Mouse (Mus musculus) limb, embryonic 12.5 days (tissue): ENCODE data around the gene Tas2r143. TPM values are rescaled to one million over a fixed set of nuclear protein-coding genes. Genes with fewer than 3 reads are reported as not detected.

Experiments used
- ATAC-seq: fragments of 200-750 bp; cut with Nextera tagmentation; 2 replicates; pipeline ENCODE4 v1.8.0; 2017; ENCODE audit warnings: low read depth, moderate TSS enrichment; ENCODE audit not compliant: insufficient number of reproducible peaks, insufficient read depth, low FRiP score, low TSS enrichment
- H3K27ac ChIP-seq: fragments of 300-500 bp; sonication (generic); 2 replicates; pipeline ENCODE4 v1.5.1; 2016; ENCODE audit warnings: mild to moderate bottlenecking, moderate library complexity
- H3K27me3 ChIP-seq: fragments of 300-500 bp; sonication (generic); 2 replicates; pipeline ENCODE4 v1.6.1; 2016; ENCODE audit warnings: mild to moderate bottlenecking, moderate library complexity
- H3K36me3 ChIP-seq: fragments of 300-500 bp; sonication (generic); 2 replicates; pipeline ENCODE4 v1.6.1; 2016; ENCODE audit warnings: mild to moderate bottlenecking, moderate library complexity
- H3K4me1 ChIP-seq: fragments of 300-500 bp; sonication (generic); replicated peaks from 2 replicates; pipeline ENCODE4 v1.6.1; 2016
- H3K4me2 ChIP-seq: fragments of 300-500 bp; sonication (generic); 2 replicates; pipeline ENCODE4 v1.6.1; 2016; ENCODE audit warnings: mild to moderate bottlenecking, moderate library complexity
- H3K4me3 ChIP-seq: fragments of 300-500 bp; sonication (generic); replicated peaks from 2 replicates; pipeline ENCODE4 v1.5.1; 2016; ENCODE audit warnings: mild to moderate bottlenecking
- H3K9ac ChIP-seq: fragments of 300-500 bp; sonication (generic); replicated peaks from 2 replicates; pipeline ENCODE4 v1.6.1; 2016; ENCODE audit warnings: mild to moderate bottlenecking, moderate library complexity
- H3K9me3 ChIP-seq: fragments of 300-500 bp; sonication (generic); 2 replicates; pipeline ENCODE4 v1.6.1; 2016; ENCODE audit warnings: mild to moderate bottlenecking, moderate library complexity
- WGBS: fragments of 180-500 bp; shearing (Covaris S2); methylation state at CpG from one replicate; pipeline ENCODE4 v1.1.7; 2016; 5-methylcytosine and 5-hydroxymethylcytosine counted together
- polyA plus RNA-seq: library from polyadenylated mRNA; unstranded; fragments of >200 nt; fragmentation: Nextera tagmentation; extraction: Ambion mirVana; gene quantifications from 2 replicates; pipeline ENCODE4 v1.2.1, GENCODE M21; 2016

Gene Tas2r143
- polyA plus RNA-seq, 1 experiment from 2014 or later, result not detected

GRCm38 (mm10) chr6:42405134-42405533 lies 5.1 kb downstream of the Tas2r143 start, which contains the start of gene Tas2r135:
TSS of gene Tas2r135 (plus strand) at chr6:42405434.
- Histone ChIP-seq H3K27ac (no peak within 1 kb of the TSS), H3K36me3 (no peaks in the 10 kb centered on the region), H3K9me3 (no peaks in the 10 kb centered on the region), H3K4me2 (no peak within 1 kb of the TSS), H3K27me3 (no peaks in the 10 kb centered on the region), H3K4me1 (no peaks in the 10 kb centered on the region), H3K9ac (no peak within 1 kb of the TSS), H3K4me3 (no peak within 1 kb of the TSS)
- WGBS, result 79% methylated on average over 2 of the region's 2 CpGs
- no peak for ATAC-seq

- H3K4me2 ChIP-seq, result no peak overlapping the region
- H3K9me3 ChIP-seq, result no peaks in the 10 kb centered on the region
- H3K9ac ChIP-seq, result no peak overlapping the region
- H3K27me3 ChIP-seq, result no peaks in the 10 kb centered on the region
- no peak overlapping the region for H3K4me3 ChIP-seq
- no peaks in the 10 kb centered on the region for H3K4me1 ChIP-seq
- 94% methylated on average over 2 of the region's 2 CpGs for WGBS
- no peaks in the 10 kb centered on the region for H3K36me3 ChIP-seq
- no peak for ATAC-seq
- H3K27ac ChIP-seq, result no peak overlapping the region
Measured at GRCm38 (mm10) chr6:42419443-42419842, 19.4 kb downstream of the Tas2r143 start.

GRCm38 (mm10) chr6:42421439-42421838 lies 21.4 kb downstream of the Tas2r143 start:
- Histone ChIP-seq H3K36me3 (no peaks in the 10 kb centered on the region), H3K4me2 (no peak overlapping the region), H3K4me3 (no peak overlapping the region), H3K27me3 (no peaks in the 10 kb centered on the region), H3K9ac (no peak overlapping the region), H3K4me1 (no peaks in the 10 kb centered on the region), H3K27ac (no peak overlapping the region), H3K9me3 (no peaks in the 10 kb centered on the region)
- ATAC-seq, result no peak
- WGBS, result 77% methylated on average over 2 of the region's 2 CpGs

GRCm38 (mm10) chr6:42424472-42424871 lies 24.4 kb downstream of the Tas2r143 start:
- Histone ChIP-seq H3K4me1 (no peaks in the 10 kb centered on the region), H3K9me3 (no peaks in the 10 kb centered on the region), H3K4me2 (no peak overlapping the region), H3K4me3 (no peak overlapping the region), H3K27ac (no peak overlapping the region), H3K9ac (no peak overlapping the region), H3K36me3 (no peaks in the 10 kb centered on the region), H3K27me3 (no peaks in the 10 kb centered on the region)
- 90% methylated on average over 3 of the region's 3 CpGs for whole genome bisulfite sequencing
- no peak for ATAC-seq

- Histone ChIP-seq H3K27me3 (no peaks in the 10 kb centered on the region), H3K36me3 (no peaks in the 10 kb centered on the region), H3K4me3 (no peak overlapping the region), H3K4me2 (no peak overlapping the region), H3K9ac (no peak overlapping the region), H3K9me3 (no peaks in the 10 kb centered on the region), H3K4me1 (no peaks in the 10 kb centered on the region), H3K27ac (no peak overlapping the region)
- ATAC-seq, result no peak
- 81% methylated on average over 4 of the region's 4 CpGs for WGBS
Measured at GRCm38 (mm10) chr6:42426337-42426736, 26.3 kb downstream of the Tas2r143 start.

- 71% methylated on average over 2 of the region's 2 CpGs for WGBS
- no peak for ATAC-seq
Measured at GRCm38 (mm10) chr6:42433554-42433953, 33.5 kb downstream of the Tas2r143 start.

GRCm38 (mm10) chr6:42434446-42434845 lies 34.4 kb downstream of the Tas2r143 start, which contains the start of gene Tas2r126:
TSS of gene Tas2r126 (plus strand) at chr6:42434535.
- WGBS, result 82% methylated on average over 6 of the region's 6 CpGs
- Histone ChIP-seq H3K4me3 (no peak within 1 kb of the TSS), H3K9me3 (no peaks in the 10 kb centered on the region), H3K4me2 (no peak within 1 kb of the TSS), H3K27me3 (no peaks in the 10 kb centered on the region), H3K36me3 (no peaks in the 10 kb centered on the region), H3K9ac (no peak within 1 kb of the TSS), H3K27ac (no peak within 1 kb of the TSS), H3K4me1 (no peaks in the 10 kb centered on the region)
- no peak for ATAC-seq

More at GRCm38 (mm10) chr6:42433554-42433953, 33.5 kb downstream of the Tas2r143 start:
- Histone ChIP-seq H3K4me1 (no peaks in the 10 kb centered on the region), H3K27me3 (no peaks in the 10 kb centered on the region), H3K9ac (no peak overlapping the region), H3K4me2 (no peak overlapping the region), H3K36me3 (no peaks in the 10 kb centered on the region), H3K27ac (no peak overlapping the region), H3K9me3 (no peaks in the 10 kb centered on the region), H3K4me3 (no peak overlapping the region)

GRCm38 (mm10) chr6:42435490-42435889 lies 35.5 kb downstream of the Tas2r143 start:
- Histone ChIP-seq H3K27ac (no peak overlapping the region), H3K27me3 (no peaks in the 10 kb centered on the region), H3K9me3 (no peaks in the 10 kb centered on the region), H3K36me3 (no peaks in the 10 kb centered on the region), H3K9ac (no peak overlapping the region), H3K4me2 (no peak overlapping the region), H3K4me3 (no peak overlapping the region), H3K4me1 (no peaks in the 10 kb centered on the region)
- ATAC-seq, result no peak
- WGBS, result 68% methylated on average over 2 of the region's 2 CpGs

- no peaks in the 10 kb centered on the region for H3K9me3 ChIP-seq
- H3K4me2 ChIP-seq, result no peak overlapping the region
- WGBS, result 75% methylated on average over 2 of the region's 2 CpGs
- H3K4me3 ChIP-seq, result no peak overlapping the region
- H3K36me3 ChIP-seq, result no peaks in the 10 kb centered on the region
- H3K27ac ChIP-seq, result no peak overlapping the region
- no peaks in the 10 kb centered on the region for H3K27me3 ChIP-seq
- H3K9ac ChIP-seq, result no peak overlapping the region
- ATAC-seq, result no peak
- H3K4me1 ChIP-seq, result no peaks in the 10 kb centered on the region
Measured at GRCm38 (mm10) chr6:42441395-42441794, 41.4 kb downstream of the Tas2r143 start.

GRCm38 (mm10) chr6:42444491-42444890 lies 44.5 kb downstream of the Tas2r143 start:
- no peak overlapping the region for H3K4me2 ChIP-seq
- no peak overlapping the region for H3K4me3 ChIP-seq
- no peaks in the 10 kb centered on the region for H3K36me3 ChIP-seq
- H3K9ac ChIP-seq, result no peak overlapping the region
- no peaks in the 10 kb centered on the region for H3K27me3 ChIP-seq
- no peaks in the 10 kb centered on the region for H3K9me3 ChIP-seq
- 84% methylated on average over 2 of the region's 2 CpGs for WGBS
- no peak for ATAC-seq
- H3K4me1 ChIP-seq, result no peaks in the 10 kb centered on the region
- H3K27ac ChIP-seq, result no peak overlapping the region

- no peak overlapping the region for H3K9ac ChIP-seq
- ATAC-seq, result no peak
- H3K9me3 ChIP-seq, result no peaks in the 10 kb centered on the region
- H3K36me3 ChIP-seq, result no peaks in the 10 kb centered on the region
- no peaks in the 10 kb centered on the region for H3K4me1 ChIP-seq
- H3K4me2 ChIP-seq, result no peak overlapping the region
- no peak overlapping the region for H3K4me3 ChIP-seq
- H3K27ac ChIP-seq, result no peak overlapping the region
- no peaks in the 10 kb centered on the region for H3K27me3 ChIP-seq
- 74% methylated on average over 2 of the region's 2 CpGs for WGBS
Measured at GRCm38 (mm10) chr6:42447381-42447780, 47.3 kb downstream of the Tas2r143 start.
